Mouse (Mus musculus): ENCODE results near the gene Atp5d. TPM values are rescaled to one million over a fixed set of nuclear protein-coding genes. Genes with fewer than 3 reads are reported as not detected.
"Not testable (repeated sequence)": the region's sequence is repeated elsewhere in the genome, so short reads cannot be mapped to it uniquely, and the experiment has no call there.

Atp5d gene
- total RNA-seq, 1 experiment from 2014 or later: 52.3 TPM

DNA sequence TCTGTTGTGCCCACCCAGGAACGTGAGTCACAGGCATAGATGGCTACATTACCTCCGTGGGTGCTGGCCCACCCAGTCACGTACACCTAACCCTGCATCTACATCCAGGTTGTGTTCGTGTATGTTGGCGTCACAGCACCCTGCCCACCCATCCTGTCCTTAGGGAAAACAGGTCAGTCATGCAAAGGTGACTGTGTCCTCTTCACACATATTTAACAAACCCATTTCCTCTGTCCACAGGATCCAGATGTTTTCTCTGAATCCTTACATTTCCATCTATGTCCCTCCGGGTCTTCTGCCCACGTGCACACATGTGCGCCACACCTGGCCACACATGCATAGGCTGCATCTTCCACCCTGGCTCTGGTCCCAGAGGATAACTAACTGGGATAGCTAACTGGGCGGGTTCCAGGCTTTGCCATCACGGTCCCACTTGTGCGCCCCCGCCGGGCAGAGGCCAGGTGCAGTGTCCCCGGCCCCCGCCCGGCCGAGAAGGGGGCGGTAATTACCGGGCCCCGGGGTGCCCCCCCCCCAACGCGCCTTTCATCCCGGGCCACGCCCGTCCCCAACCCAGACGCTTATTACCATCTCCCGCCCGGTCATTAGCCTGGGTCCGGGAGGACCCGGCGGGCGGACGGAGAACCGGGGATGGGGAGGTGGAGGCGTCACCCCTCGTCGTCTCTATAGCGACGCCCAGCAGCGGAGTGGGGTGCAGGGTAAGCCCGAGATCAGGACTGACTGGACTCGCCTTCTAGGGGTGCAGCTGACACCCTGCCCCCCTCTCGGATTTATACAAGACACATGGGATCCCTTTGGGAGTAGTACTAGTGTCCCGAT, 25.9 kb downstream of the Atp5d start:
- no peak for ATAC-seq (replicated peaks; ENCODE audit: low read depth, poor library complexity, severe bottlenecking)

DNA sequence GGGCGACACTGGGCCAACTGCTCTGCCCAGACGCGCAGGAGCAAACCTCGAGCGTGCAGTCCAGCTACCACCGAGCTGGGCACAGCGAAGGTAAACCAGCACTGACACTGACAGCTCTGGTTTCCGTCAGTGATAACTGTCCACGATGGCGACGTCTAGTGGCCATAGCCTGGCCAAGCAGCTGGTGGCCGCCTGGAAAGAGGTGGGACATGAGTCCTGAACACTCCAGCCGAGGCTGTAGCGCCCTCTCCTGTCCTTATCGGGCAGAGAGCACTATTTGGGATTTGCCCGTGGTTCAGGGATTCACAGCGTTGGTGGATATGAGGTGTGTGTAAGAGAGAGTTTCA, 26.5 kb downstream of the Atp5d start:
- ATAC-seq (replicated peaks; ENCODE audit: low read depth, poor library complexity, severe bottlenecking): peak; percentile 48

DNA sequence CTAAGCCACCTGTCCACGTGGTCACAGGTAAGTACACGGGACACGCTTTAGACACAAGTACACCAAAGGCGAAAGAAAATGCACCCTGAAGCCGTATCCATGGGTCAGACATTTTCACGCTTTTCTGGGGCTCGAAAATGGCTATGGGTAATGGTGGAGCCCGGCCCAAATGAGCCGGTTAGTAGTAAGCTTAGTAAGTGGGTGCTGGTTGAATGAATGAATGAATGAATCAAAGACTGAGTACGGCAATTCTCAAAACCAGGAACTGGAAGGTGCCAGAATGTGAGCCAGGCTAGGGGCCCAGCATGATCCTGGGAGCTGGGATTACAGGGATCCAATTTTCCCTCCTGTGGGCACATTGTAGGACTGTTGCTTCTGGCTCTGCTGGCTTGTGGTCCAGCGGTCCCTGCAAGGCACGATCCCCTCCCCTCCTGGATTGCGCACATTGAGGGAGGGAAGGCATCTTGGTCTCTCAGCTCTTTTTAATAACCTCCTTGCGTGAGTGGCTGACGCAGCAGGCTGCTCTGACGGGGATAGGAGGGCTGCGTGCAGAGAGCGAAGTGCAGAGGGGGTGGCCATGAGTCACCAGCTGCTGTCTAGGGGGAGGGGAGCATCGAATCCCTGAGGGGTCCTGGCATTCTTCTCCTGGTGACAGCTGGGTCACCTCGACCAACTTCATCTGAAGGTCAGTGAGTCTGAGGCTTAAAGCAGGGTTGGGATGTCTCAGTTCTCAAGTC, 27.1 kb downstream of the Atp5d start, which contains the start of gene Cirbp:
Gene Cirbp (plus strand): TSS at position 594 of the 737 bp plus-strand sequence.
- no peak for ATAC-seq (replicated peaks; ENCODE audit: low read depth, poor library complexity, severe bottlenecking)

DNA sequence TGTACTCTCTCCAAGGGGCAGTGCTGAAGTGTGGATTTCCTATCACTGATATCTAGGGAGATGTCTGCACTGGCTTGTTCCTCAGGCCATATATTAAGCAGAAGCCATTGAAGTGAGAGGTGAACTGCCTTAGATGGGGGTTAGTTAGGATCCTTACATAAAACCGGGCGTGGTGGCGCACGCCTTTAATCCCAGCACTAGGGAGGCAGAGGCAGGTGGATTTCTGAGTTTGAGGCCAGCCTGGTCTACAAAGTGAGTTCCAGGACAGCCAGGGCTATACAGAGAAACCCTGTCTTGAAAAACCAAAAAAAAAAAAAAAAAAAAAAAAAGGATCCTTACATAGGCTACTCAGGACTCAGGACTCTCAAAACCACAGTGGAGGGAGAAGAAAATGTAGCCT, 27.7 kb downstream of the Atp5d start:
- ATAC-seq (replicated peaks; ENCODE audit: low read depth, poor library complexity, severe bottlenecking): not testable (repeated sequence)

DNA sequence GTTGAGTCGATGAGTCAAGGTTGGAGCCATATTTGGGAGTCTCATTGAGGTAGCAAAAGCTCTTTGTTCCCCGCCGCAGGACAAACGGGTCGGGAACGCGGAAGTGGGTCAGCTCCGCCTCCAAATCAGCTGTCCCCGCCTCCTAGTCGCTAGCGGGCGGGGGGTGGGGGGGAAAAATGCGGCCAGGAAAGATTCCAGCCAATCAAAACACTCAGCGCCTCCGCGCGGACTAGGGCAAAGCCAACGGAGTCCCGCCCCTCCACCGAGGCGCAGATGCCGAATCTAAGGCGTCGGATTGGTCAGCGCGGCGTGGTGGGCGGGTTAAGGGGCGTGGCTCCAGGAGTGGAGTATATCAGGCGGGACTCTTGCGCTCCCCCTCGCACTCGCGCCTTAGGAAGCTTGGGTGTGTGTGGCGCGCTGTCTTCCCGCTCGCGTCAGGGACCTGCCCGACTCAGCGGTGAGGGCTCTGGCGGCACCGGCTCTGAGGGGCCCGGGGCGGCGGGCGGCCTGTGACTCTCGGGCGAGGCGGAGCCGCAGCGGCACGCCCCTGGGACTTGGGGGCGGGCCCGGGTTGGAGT, 29.1 kb downstream of the Atp5d start:
- peak; percentile 70 for ATAC-seq (replicated peaks; ENCODE audit: low read depth, poor library complexity, severe bottlenecking)

DNA sequence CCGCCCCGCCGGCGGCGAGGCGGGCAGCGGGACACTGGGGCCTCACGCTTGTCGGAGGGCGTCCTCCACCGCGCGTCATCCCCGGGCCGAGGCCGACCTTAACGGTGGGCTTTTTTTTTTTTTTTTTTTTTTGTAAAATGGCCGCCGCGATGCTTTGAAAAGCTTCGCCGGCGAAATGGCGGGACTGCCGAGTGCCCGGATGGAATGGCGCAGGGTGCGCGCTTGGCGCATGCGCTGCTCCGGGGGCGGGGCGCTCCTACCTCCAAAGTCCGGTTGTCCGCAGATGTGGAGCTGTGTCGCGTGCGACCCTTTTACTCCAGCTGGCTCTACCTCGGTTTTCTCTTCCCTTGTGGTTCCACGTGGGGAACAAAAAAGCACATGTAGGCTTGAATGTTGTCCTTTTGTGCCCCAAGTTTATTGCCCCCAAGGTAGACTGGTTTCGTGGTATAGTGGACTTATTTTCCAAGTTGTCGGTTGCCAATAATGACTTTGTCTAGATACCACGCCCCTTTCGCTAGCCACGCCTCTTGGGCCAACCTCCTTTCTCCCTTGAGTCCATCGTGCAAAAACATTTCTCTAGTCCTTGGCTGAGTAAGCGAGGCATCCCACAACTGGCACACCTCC, 29.7 kb downstream of the Atp5d start:
- ATAC-seq (replicated peaks; ENCODE audit: low read depth, poor library complexity, severe bottlenecking): peak; percentile 27

DNA sequence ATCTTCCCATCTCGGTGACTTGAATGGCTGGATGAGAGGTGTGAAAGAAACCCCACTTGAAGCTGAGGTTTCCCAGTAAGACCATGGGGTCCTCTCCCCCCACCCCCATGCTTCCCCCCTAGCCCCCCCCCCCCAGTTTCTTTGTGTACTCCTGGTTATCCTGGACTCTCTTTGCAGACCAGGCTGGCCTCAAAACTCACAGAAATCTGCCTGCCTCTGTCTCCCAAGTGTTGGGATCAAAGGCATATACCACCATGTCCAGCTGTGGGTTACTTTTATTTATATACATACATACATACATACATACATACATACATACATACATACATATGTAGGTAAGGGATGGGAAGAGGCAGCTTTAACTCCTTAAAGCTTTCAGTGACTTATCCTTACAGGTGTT, 30.6 kb downstream of the Atp5d start:
- no peak for ATAC-seq (replicated peaks; ENCODE audit: low read depth, poor library complexity, severe bottlenecking)

DNA sequence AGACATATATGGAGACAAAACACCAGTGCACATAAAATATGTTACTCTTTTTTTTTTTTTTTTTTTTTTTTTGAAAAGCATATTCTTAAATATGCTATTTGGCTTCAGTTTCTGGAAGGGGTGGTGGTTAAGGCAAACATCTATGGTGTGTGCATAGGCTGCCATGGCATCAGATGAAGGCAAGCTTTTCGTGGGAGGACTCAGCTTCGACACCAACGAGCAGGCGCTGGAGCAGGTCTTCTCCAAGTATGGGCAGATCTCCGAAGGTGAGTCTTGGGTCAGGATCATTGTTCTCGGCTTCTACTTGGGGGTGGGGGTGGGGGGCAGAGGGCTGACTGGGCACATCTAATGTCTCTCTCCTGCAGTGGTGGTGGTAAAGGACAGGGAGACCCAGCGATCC, 31.2 kb downstream of the Atp5d start:
- ATAC-seq (replicated peaks; ENCODE audit: low read depth, poor library complexity, severe bottlenecking): no peak

DNA sequence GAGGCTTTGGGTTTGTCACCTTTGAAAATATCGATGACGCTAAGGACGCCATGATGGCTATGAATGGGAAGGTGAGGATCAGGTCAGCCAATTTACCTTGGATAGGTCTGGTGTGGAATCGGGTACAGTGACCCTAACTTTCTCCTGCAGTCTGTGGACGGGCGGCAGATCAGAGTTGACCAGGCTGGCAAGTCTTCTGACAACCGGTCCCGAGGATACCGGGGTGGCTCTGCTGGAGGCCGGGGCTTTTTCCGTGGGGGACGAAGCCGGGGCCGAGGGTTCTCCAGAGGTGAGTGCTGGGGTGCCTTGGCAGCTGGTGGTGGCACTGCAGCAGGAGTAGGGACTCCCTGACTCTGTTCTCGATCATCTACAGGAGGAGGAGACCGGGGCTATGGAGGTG, 31.6 kb downstream of the Atp5d start:
- no peak for ATAC-seq (replicated peaks; ENCODE audit: low read depth, poor library complexity, severe bottlenecking)

DNA sequence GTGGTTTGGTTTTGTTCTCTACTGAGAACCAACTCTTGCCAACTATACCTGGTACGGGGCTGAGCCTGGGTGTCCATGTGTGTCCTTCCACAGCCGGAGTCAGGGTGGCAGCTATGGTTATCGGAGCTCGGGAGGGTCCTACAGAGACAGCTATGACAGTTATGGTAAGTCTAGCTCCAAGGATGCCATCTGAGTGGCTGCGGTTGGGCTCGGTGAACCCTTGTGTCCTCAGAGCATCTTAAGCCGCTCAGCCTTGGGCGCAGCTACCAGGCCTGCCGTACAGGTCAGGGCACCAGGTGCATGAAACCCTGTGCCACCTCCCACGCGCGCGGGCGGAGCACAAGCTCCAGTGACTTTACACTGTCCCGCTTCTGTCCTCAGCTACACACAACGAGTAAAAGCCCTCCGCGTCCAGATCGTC, 32.2 kb downstream of the Atp5d start:
- no peak for ATAC-seq (replicated peaks; ENCODE audit: low read depth, poor library complexity, severe bottlenecking)

DNA sequence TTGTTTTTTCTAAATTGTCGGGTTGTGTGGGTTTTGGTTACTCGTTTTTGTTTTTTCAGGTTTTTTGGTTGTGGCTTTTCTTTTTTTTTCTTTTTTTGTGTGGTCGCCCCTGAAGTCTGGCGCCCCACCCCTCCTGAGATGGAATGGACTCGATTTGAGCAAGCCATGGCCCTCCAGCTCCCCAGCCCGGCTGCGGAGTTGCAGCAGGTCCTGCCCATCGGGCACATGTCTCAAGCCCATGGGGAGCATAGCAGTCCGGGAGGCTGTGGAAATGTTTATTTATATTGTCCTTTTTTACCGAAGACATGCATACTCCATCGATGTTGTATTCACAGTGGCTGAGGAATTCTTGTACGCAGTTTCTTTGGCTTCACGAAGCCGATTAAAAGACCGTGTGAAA, 32.8 kb downstream of the Atp5d start:
- no peak for ATAC-seq (replicated peaks; ENCODE audit: low read depth, poor library complexity, severe bottlenecking)

DNA sequence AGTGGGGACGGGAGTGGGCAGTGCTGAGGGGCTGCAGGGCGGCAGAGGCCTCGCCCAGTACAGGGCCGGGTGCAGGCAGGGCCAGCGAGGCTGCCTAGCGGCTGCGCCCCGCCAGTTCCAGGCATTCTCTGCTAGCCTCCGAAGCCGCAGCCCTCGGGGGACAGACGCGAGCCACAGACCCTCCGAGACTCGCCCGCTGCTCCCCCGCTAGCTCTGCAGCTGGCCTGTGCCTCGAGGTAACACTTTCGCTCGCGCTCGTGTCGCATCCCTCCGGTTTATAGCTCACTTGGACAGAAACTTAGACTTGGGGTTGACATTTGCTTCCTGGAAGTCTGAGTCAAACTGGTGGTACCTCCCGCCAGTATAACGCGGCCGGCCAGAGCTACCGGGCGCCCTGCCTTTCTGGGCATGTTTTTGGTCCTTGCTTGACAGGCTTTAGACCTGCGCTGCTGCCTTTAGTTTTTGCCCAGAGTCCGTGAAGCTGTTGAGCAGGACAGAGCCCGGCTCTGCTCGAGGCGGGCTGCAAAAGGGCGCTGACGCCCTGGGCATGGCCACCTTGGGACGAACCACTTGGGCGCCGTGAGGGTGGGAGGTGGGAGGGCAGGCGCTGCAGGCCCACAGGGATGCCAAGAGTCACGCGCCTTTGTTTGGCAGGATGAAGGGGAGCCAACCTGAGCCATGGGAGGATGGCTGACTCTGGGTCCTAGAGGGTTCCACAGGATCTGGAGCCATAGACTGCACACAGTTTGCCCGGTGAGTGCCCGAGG, 33.5 kb downstream of the Atp5d start:
- no peak for ATAC-seq (replicated peaks; ENCODE audit: low read depth, poor library complexity, severe bottlenecking)

DNA sequence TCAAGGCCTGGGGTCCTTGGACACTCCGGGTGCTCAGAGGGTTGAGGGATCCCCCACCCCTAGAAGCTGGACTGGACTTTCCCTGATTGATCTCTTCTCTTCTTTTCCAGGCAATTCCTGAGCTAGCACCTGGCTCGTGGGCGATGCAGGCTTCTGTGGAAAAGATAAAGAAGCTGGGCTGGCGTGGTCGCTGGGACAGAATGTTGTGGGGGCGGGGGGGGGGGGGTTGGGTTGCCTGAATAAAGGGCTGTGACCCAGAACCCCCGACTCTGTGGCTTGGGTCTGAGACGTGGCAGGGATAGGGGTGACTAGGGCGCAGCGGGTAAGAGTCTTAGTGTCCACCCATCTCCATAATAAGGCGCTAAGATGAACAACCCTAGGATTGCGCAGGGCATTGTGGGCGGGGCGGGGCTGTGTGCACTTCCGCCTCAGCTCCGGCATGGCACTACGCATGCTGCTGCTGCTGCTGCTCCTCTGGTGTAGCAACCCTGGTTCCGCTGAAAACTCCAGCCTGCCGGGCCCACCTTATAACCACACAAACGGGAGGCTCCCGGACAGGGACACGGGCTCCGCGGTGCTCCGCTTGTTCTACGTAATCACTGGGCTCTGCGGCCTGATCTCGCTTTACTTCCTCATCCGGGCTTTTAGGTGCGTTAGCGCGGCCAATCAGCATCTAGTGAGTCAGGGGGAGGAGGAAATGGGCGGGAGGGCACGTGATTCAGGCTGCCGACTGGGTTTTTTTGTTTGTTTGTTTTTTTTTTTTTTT, 34.3 kb downstream of the Atp5d start, which contains the start of gene 1600002K03Rik:
Gene 1600002K03Rik (plus strand): TSS at position 418 of the 766 bp plus-strand sequence.
- ATAC-seq (replicated peaks; ENCODE audit: low read depth, poor library complexity, severe bottlenecking): peak; percentile 74

DNA sequence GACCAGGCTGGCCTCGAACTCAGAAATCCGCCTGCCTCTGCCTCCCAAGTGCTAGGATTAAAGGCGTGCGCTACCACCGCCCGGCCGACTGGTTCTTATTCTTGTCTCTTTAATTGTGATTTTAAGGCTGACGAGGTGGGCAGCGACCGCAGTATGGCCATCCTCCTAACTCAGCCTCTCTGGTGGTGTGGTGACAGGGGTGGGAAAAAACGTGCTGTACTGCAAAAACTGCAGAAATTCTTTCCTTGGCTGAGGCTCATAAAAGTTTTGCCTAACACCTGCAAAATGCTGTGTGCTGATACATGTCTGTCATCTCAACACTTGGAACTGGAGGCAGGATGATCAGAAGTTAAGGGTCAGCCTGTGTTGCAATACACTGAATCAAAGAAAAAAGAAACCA, 34.9 kb downstream of the Atp5d start:
- ATAC-seq (replicated peaks; ENCODE audit: low read depth, poor library complexity, severe bottlenecking): no peak

DNA sequence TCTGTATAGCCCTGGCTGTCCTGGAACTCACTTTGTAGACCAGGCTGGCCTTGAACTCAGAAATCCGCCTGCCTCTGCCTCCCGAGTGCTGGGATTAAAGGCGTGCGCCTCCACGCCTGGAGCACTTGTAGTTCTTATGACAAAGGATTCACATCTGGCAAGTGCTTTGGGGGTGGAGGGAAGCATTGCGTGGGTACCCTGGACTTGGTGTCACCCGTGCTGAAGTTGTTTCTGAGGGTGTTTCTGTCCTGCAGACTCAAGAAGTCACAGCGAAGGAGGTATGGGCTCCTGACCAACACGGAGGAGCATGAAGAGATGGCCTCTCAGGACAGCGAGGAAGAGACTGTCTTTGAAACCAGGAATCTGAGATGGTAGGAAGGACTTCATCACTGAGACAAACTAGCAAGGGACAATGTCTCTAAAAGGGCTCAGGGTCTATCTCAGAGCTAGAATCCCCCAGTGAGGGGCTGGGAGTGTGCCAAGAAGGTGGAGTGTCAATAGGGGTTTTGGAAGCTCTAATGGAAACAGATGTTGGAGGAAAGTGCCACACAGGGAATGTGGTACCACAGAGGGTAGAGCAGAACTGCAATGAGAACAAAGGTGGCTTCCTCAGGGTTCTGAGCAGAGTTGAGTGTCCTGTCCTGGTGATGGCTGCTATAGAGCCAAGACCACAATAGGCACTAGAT, 35.7 kb downstream of the Atp5d start:
- no peak for ATAC-seq (replicated peaks; ENCODE audit: low read depth, poor library complexity, severe bottlenecking)

DNA sequence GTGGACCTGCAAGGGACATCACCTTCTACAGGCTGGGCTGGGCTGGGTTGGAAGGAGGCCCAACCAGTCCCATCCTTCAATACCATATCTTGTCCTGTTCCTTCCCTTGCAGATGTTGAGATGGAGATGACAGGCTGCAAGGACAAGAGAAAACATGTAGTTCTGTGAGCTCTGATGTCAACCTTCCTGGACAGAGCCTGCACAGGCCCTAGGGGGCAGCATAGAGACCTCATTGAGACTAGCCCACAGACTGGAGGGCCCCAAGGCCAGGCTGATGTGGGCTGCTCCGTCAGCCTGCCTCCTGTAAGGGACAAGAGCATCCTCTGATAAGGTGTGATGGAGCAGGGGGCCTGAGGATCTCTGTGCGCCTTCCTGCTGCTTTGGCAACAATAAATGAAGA, 36.3 kb downstream of the Atp5d start:
- peak; percentile 34 for ATAC-seq (replicated peaks; ENCODE audit: low read depth, poor library complexity, severe bottlenecking)

DNA sequence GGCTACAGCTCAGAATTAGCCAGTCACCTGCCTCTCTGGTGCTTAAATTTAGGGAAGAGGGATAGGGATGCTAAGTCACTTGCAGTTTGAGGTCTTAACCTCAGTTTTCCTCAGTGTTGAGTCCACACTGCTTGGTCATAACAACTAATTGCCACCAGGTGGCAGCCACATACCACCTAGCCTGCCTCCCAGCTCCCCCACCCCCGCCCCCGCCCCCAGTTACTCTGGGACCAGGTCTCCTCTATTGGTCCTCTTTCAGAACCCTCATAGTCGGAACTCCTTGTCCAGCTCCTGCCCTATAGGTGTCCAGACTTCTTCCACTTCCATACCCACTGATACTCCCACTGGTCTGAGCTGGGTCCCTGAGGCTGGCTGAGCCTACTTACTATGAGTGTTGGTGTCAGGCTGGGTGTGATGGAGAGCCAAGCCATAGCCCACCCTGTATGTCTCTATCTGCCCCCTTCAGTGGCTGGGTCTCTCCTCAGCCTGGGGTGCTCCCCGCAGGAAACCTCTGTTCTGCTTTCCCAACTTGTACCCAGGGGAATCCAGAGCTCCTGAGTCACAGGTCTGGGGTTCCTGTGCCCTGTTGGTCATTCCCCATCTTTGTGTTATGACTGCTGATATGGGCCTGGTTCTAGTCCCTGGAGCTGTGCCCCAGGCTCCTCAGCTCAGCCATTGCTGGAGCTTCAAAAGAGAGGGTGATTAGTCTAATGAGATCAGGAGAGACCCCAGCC, 37.3 kb downstream of the Atp5d start:
- 0 out of 2 replicates have a peak, but pooled peaks have one; percentile 26 for ATAC-seq (replicated peaks; ENCODE audit: low read depth, poor library complexity, severe bottlenecking)

DNA sequence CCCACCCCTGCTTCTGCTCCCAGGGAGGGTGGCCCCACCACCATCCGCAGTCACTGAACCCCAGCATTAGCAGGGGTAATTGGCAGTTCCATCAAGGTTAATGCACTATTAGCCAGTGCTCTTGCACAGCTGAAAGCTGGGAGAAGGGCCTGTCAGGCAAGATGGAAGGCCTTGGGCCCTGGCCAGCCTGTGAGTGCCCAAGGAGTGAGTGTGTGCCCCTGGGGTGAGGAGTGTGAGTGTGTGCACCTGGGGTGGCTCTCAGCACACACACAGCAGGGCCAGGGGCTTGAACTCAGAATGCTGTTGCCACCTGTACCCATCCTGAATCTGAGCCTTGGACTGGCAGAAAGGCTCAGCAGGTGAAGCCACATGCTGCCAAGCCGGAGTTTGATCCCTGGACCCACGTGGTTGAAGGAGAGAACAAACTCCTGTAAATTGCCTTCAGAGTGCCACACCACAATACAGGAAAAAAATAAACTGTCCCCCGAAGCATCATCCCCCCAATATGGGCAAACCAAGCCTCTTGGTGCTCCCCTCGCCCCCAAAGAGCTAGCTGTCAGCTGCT, 37.9 kb downstream of the Atp5d start:
- ATAC-seq (replicated peaks; ENCODE audit: low read depth, poor library complexity, severe bottlenecking): no peak
